Mouse (Mus musculus) adrenal gland, postnatal 14 days (tissue): ENCODE results near the gene Kcna10. TPM values are rescaled to one million over a fixed set of nuclear protein-coding genes. Genes with fewer than 3 reads are reported as not detected.

Experiments
- DNase-seq: peaks from one replicate; pipeline ENCODE4 v3.0.0; 2021; ENCODE audit warnings: mixed read lengths
- long read RNA-seq, 2 experiments: library from polyadenylated mRNA; stranded (forward); transcript quantifications; one replicate each; pipeline ENCODE4 v2.0.0; 2021
- total RNA-seq: library from RNA; stranded (reverse); gene quantifications from 2 replicates; pipeline ENCODE4 v1.2.3, GENCODE M21; 2021

Kcna10 gene
- not detected in 2 replicates for total RNA-seq
- long read RNA-seq, experiment 1, result 0 reads
- long read RNA-seq, experiment 2, result 0 reads

GRCm38 (mm10) chr3:107182756-107183155 is at the start of gene Kcna10:
TSS of gene Kcna10 (plus strand) at chr3:107183056.
- DNase-seq, result no peak

DNA sequence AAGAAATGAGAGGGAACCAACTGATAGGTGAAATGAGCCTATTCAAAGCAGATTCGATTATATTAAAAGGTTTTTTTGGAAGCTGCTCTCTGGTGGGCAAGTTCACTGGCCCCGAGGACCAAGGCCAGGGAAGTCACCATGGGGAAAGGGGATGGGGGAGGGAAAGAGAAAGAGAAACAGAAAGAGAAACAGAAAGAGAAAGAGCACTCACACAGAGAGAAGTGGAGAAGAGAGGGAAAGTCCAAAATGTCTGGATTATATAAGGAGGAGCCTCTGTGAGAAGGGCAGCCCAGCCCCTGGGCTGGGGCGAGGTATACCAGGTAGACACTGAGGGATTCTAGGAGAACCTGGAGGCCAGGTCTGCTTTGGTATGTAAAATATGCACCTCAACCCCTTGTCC is 48.4 kb upstream of the Kcna10 start:
- DNase-seq, result no peak

DNA sequence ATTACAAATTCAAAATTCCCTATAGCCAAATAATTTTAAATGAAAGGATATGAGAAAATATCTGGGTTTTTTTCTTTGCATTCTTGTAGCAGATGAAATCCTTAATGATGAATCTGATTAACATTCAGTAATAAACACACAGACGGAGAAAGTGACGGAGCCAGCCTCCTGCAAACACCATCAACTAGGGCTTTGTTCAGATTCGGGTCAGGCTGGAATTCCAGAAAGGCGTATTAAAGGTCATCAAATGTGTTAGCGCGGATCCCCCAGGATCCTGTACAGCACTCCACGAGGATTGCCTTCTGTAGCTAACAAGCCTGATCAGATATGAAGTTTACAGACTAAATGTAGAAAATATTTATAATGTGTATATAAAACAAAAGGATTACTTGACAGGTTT is 35.7 kb upstream of the Kcna10 start:
- DNase-seq, result no peak

GRCm38 (mm10) chr3:107149006-107149405 is 33.9 kb upstream of the Kcna10 start:
- peak; percentile 51 for DNase-seq

- DNase-seq, result no peak
Measured at GRCm38 (mm10) chr3:107150469-107150868, 32.4 kb upstream of the Kcna10 start.

- no peak for DNase-seq
Measured at GRCm38 (mm10) chr3:107150872-107151540, 31.9 kb upstream of the Kcna10 start.

- no peak for DNase-seq
Measured at GRCm38 (mm10) chr3:107153772-107154655, 28.8 kb upstream of the Kcna10 start.

DNA sequence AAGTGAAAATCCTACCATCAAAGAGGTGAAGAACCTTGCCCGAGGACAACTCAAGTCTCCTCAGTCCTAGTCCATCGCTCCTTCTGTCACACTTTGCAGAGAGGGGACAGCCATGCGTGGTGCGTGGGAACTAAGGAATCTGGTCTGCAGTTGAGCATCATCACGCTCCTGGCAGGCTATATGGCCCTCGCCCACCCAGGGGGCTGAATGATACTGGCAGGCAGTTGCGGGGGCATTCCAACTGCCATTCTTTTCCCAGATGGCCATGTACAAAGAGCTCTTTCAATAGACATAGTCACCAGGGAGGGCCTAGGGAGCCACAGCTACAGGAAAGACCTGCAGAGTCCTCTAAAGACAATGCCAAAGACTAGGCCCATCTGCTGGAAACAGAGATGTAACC is 24.0 kb upstream of the Kcna10 start:
- DNase-seq, result no peak

- DNase-seq, result no peak
Measured at GRCm38 (mm10) chr3:107159418-107159817, 23.4 kb upstream of the Kcna10 start.

- DNase-seq, result peak; percentile 24
Measured at GRCm38 (mm10) chr3:107159859-107160324, 23.0 kb upstream of the Kcna10 start.

- DNase-seq, result no peak
Measured at GRCm38 (mm10) chr3:107162741-107163140, 20.1 kb upstream of the Kcna10 start.

GRCm38 (mm10) chr3:107169552-107169951 is 13.3 kb upstream of the Kcna10 start:
- no peak for DNase-seq

GRCm38 (mm10) chr3:107171964-107172363 is 10.9 kb upstream of the Kcna10 start:
- DNase-seq, result peak; percentile 31

DNA sequence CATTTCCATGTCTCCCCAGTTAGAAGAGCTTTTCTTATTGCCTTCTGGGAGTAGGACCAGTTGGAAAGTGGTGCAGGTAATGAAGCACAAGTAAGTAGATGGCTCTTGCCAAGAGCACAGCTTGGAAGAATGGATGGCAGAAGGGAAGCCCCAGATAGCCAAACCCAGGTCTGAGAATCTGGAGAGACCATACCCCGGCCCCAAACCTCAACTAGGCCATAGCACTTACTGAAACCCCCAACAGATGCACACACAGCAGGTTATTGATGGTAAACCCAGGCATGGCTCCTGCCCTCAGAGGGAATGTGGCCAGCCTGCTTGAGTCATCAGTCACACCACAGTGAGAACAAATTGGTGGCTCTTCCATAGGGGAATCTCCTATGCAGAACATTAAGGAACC is 10.3 kb upstream of the Kcna10 start:
- DNase-seq, result no peak

DNA sequence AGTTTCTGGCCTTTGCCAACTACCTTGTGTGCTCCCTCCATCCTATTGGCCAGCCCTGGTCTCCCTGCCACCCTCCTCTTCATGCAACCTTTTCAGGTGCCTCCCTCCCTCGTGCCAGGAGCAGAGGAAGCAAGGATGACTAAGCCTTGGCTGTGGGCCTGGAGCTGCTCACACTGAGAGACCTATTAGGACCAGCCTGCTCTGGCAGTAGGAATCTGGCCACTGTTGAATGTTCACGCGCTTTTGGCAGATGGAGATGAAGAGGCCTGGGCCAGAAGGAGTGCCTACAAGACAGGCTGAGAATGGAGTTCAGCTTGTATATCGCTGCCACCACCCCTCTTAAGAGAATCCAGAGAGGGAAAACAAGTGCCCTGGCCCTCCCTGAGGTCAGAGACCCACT is 7.4 kb upstream of the Kcna10 start:
- peak; percentile 14 for DNase-seq

GRCm38 (mm10) chr3:107176501-107176900 is 6.4 kb upstream of the Kcna10 start:
- DNase-seq, result no peak

- no peak for DNase-seq
Measured at GRCm38 (mm10) chr3:107180860-107181259, 2.0 kb upstream of the Kcna10 start.

GRCm38 (mm10) chr3:107183178-107183577 is 322 bp downstream of the Kcna10 start:
- no peak for DNase-seq

- no peak for DNase-seq
Measured at GRCm38 (mm10) chr3:107185597-107185996, 2.7 kb downstream of the Kcna10 start.

- no peak for DNase-seq
Measured at GRCm38 (mm10) chr3:107187022-107187421, 4.2 kb downstream of the Kcna10 start.

GRCm38 (mm10) chr3:107188226-107188899 is 5.5 kb downstream of the Kcna10 start:
- peak; percentile 38 for DNase-seq

DNA sequence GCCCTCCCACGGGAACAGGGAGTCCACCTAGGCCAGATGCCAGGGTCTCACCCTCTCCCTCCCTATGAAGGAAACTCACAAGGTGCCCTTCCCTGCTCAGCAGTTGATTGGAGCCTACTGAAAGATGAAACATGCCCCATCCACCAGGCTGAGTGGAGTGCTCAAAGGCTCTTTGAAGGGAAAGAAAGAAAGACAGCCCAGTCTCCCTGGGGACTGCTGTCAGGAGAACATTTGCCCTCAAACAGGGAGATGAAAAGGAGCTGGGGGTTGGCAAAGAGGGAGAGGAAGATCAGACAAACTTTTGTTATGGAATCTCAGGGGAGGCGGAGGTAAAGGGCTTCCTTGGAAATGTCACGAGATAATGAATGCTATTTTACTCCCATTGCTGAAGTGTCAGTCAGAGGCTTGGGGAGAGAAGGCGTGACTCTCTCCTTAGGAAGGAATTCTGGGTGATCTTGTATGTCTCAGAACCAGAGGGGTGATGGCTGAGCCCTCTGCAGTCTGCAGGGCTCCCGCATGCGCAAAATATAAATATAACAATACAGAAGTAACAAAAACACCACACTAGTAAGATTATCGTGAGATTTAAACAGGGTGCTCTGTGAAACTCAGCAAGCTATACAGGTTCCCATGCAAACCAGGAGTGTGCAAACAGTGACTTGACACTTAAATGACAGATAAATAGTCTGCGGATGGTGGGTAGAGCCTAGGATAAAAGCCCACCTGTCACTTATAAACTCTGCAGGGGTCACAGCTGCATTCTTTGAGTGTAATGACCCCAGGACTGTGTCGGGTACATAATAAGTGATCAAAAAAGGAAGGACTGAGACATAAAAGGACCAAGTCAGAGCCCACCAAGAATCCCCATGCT is 18.7 kb downstream of the Kcna10 start:
- DNase-seq, result no peak
